32 mouse cellular contexts compared by ENCODE assay signal in the genomic region with DNA sequence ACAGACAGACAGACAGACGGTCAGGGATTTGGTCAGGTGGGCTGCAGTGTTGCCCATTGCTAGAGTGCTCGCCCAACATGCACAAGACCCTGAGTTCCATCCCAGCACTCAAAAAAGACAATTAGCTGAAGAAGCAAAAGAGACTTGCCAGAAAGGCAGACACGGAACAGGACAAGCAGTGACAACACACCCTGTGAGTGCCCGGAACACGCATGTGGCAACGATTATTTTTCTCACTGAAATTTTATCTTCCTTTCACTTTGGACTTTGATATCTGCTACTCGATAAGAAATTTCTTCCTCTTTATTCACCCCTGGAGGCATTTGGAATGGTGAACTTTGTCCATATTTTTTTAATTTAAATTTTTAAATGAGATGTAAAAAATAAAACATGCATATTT.
"Had no signal": no experiment of that assay in that cellular context is flagged by ENCODE, and none has a peak within 500 bp of the region (broad histone marks: within the 10 kb centered on the region; RNA-seq: fewer than 3 reads in every experiment).

No protein-coding gene starts in this region.

- H3K4me3 ChIP-seq: limb, embryonic 10.5 days; limb, embryonic 12.5 days; limb, embryonic 13.5 days; limb, embryonic 15.5 days; liver, embryonic 12.5 days; liver, embryonic 13.5 days; liver, embryonic 15.5 days; lung, embryonic 15.5 days; megakaryocyte, embryonic 14.5 days; midbrain, embryonic 10.5 days; midbrain, embryonic 12.5 days; midbrain, embryonic 13.5 days; midbrain, embryonic 15.5 days; myocyte; neural tube, embryonic 12.5 days had no signal

- H3K9me3 ChIP-seq: limb, embryonic 10.5 days; limb, embryonic 12.5 days; limb, embryonic 13.5 days; limb, embryonic 15.5 days; liver, embryonic 12.5 days; liver, embryonic 13.5 days; liver, embryonic 15.5 days; lung, embryonic 15.5 days; megakaryocyte, embryonic 14.5 days; midbrain, embryonic 10.5 days; midbrain, embryonic 12.5 days; midbrain, embryonic 13.5 days; midbrain, embryonic 15.5 days; neural tube, embryonic 12.5 days had no signal

- H3K4me1 ChIP-seq: limb, embryonic 15.5 days; liver, embryonic 12.5 days; liver, embryonic 13.5 days; liver, embryonic 15.5 days; lung, embryonic 15.5 days; megakaryocyte, embryonic 14.5 days; midbrain, embryonic 12.5 days; midbrain, embryonic 13.5 days; midbrain, embryonic 15.5 days; neural tube, embryonic 12.5 days had no signal

- H3K4me2 ChIP-seq: limb, embryonic 12.5 days; limb, embryonic 13.5 days; limb, embryonic 15.5 days; liver, embryonic 11.5 days; liver, embryonic 12.5 days; liver, embryonic 13.5 days; liver, embryonic 15.5 days; lung, embryonic 14.5 days; lung, embryonic 15.5 days; midbrain, embryonic 11.5 days; midbrain, embryonic 12.5 days; midbrain, embryonic 13.5 days; midbrain, embryonic 15.5 days; neural tube, embryonic 12.5 days had no signal

- ATAC-seq: liver, embryonic 12.5 days; liver, postnatal 0 days; lung, postnatal 0 days; midbrain, embryonic 13.5 days; midbrain, embryonic 15.5 days; midbrain, embryonic 16.5 days had no signal

- H3K27me3 ChIP-seq: limb, embryonic 15.5 days; liver, embryonic 12.5 days; liver, embryonic 13.5 days; liver, embryonic 15.5 days; lung, embryonic 15.5 days; midbrain, embryonic 12.5 days; midbrain, embryonic 13.5 days; midbrain, embryonic 15.5 days; neural tube, embryonic 12.5 days had no signal

- H3K27ac ChIP-seq: limb, embryonic 10.5 days; limb, embryonic 12.5 days; limb, embryonic 13.5 days; limb, embryonic 15.5 days; liver, embryonic 12.5 days; liver, embryonic 13.5 days; liver, embryonic 14.5 days; liver, embryonic 15.5 days; lung, embryonic 15.5 days; macrophage; midbrain, embryonic 10.5 days; midbrain, embryonic 12.5 days; midbrain, embryonic 13.5 days; midbrain, embryonic 15.5 days; neural tube, embryonic 12.5 days had no signal

- DNase-seq: left cerebral cortex, postnatal 4 days; liver; liver, embryonic 13.5 days; liver, postnatal 0 days; lung, adult 18-20 months; lung, adult 2 months; lung, embryonic 14.5 days; lung, postnatal 10 days; lung, postnatal 14 days; lung, postnatal 36 days; lung, postnatal 4 days; midbrain, embryonic 14.5 days had no signal

- H3K9ac ChIP-seq: limb, embryonic 12.5 days; limb, embryonic 13.5 days; limb, embryonic 15.5 days; liver, embryonic 12.5 days; liver, embryonic 13.5 days; liver, embryonic 14.5 days; liver, embryonic 15.5 days; liver, postnatal 0 days; lung, embryonic 14.5 days; lung, embryonic 15.5 days; midbrain, embryonic 12.5 days; midbrain, embryonic 13.5 days; midbrain, embryonic 15.5 days; neural tube, embryonic 12.5 days had no signal

- H3K36me3 ChIP-seq: limb, embryonic 10.5 days; limb, embryonic 12.5 days; limb, embryonic 13.5 days; limb, embryonic 15.5 days; liver, embryonic 12.5 days; liver, embryonic 13.5 days; liver, embryonic 15.5 days; lung, embryonic 15.5 days; midbrain, embryonic 10.5 days; midbrain, embryonic 12.5 days; midbrain, embryonic 13.5 days; midbrain, embryonic 15.5 days; neural tube, embryonic 12.5 days had no signal
